Mouse (Mus musculus) limb, embryonic 13.5 days (tissue): ENCODE data around the gene Napa. TPM values are rescaled to one million over a fixed set of nuclear protein-coding genes. Genes with fewer than 3 reads are reported as not detected.

Source experiments
- ATAC-seq: fragments of 200-750 bp; cut with Nextera tagmentation; 2 replicates; pipeline ENCODE4 v1.8.0; 2017; ENCODE audit warnings: low read depth, moderate number of reproducible peaks, moderate TSS enrichment; ENCODE audit not compliant: low FRiP score
- H3K27ac ChIP-seq: fragments of 300-500 bp; sonication (generic); 2 replicates; pipeline ENCODE4 v1.5.1; 2015; ENCODE audit warnings: inconsistent platforms, mild to moderate bottlenecking, moderate library complexity
- H3K27me3 ChIP-seq: fragments of 300-500 bp; sonication (generic); 2 replicates; pipeline ENCODE4 v1.6.1; 2015; ENCODE audit warnings: mild to moderate bottlenecking, inconsistent platforms
- H3K36me3 ChIP-seq: fragments of 300-500 bp; sonication (generic); 2 replicates; pipeline ENCODE4 v1.6.1; 2015; ENCODE audit warnings: inconsistent platforms, mild to moderate bottlenecking, moderate library complexity
- H3K4me1 ChIP-seq: fragments of 300-500 bp; sonication (generic); 2 replicates; pipeline ENCODE4 v1.6.1; 2015; ENCODE audit warnings: inconsistent platforms
- H3K4me2 ChIP-seq: fragments of 300-500 bp; sonication (generic); replicated peaks from 2 replicates; pipeline ENCODE4 v1.6.1; 2015; ENCODE audit warnings: inconsistent platforms, mild to moderate bottlenecking, moderate library complexity
- H3K4me3 ChIP-seq: fragments of 300-500 bp; sonication (generic); 2 replicates; pipeline ENCODE4 v1.5.1; 2015; ENCODE audit warnings: moderate library complexity, mild to moderate bottlenecking, inconsistent platforms
- H3K9ac ChIP-seq: fragments of 300-500 bp; sonication (generic); 2 replicates; pipeline ENCODE4 v1.6.1; 2015; ENCODE audit warnings: mild to moderate bottlenecking, inconsistent platforms
- H3K9me3 ChIP-seq: fragments of 300-500 bp; sonication (generic); 2 replicates; pipeline ENCODE4 v1.6.1; 2016; ENCODE audit warnings: inconsistent platforms
- WGBS: fragments of 180-500 bp; shearing (Covaris S2); methylation state at CpG from one replicate; pipeline ENCODE4 v1.1.7; 2015; 5-methylcytosine and 5-hydroxymethylcytosine counted together
- polyA plus RNA-seq: library from polyadenylated mRNA; unstranded; fragments of >200 nt; fragmentation: Nextera tagmentation; extraction: Ambion mirVana; gene quantifications from 2 replicates; pipeline ENCODE4 v1.2.1, GENCODE M21; 2015

The Napa gene
- polyA plus RNA-seq, 1 experiment from 2014 or later, result 245 TPM

- ATAC-seq, result no peak
- Histone ChIP-seq H3K36me3 (peaks cover 47% of the 10 kb centered on the region), H3K9me3 (no peaks in the 10 kb centered on the region), H3K4me1 (peaks cover 22% of the 10 kb centered on the region), H3K4me3 (no peak overlapping the region), H3K27me3 (no peaks in the 10 kb centered on the region), H3K9ac (0 out of 2 replicates have a peak overlapping the region, but pooled peaks have one; percentile 8), H3K27ac (no peak overlapping the region), H3K4me2 (no peak overlapping the region)
- 76% methylated on average over 15 of the region's 15 CpGs for WGBS
Measured at GRCm38 (mm10) chr7:16101726-16102475, 3.6 kb downstream of the Napa start.

GRCm38 (mm10) chr7:16102686-16103226 is 4.5 kb downstream of the Napa start:
- no peak overlapping the region for H3K27ac ChIP-seq
- H3K9ac ChIP-seq, result peak overlapping the region; percentile 43; the same call in 1 of the 2 replicates
- H3K9me3 ChIP-seq, result no peaks in the 10 kb centered on the region
- no peak for ATAC-seq
- peaks cover 22% of the 10 kb centered on the region for H3K4me1 ChIP-seq
- H3K27me3 ChIP-seq, result no peaks in the 10 kb centered on the region
- no peak overlapping the region for H3K4me3 ChIP-seq
- WGBS, result 91% methylated on average over 5 of the region's 5 CpGs
- no peak overlapping the region for H3K4me2 ChIP-seq
- peaks cover 53% of the 10 kb centered on the region for H3K36me3 ChIP-seq

GRCm38 (mm10) chr7:16103760-16104159 is 5.5 kb downstream of the Napa start:
- no peak overlapping the region for H3K4me2 ChIP-seq
- no peak overlapping the region for H3K4me3 ChIP-seq
- H3K27ac ChIP-seq, result no peak overlapping the region
- ATAC-seq, result no peak
- peaks cover 63% of the 10 kb centered on the region for H3K36me3 ChIP-seq
- peaks cover 22% of the 10 kb centered on the region for H3K4me1 ChIP-seq
- H3K9ac ChIP-seq, result 0 out of 2 replicates have a peak overlapping the region, but pooled peaks have one; percentile 31
- WGBS, result 68% methylated on average over 6 of the region's 6 CpGs
- H3K9me3 ChIP-seq, result no peaks in the 10 kb centered on the region
- H3K27me3 ChIP-seq, result no peaks in the 10 kb centered on the region

GRCm38 (mm10) chr7:16104611-16105388 is 6.5 kb downstream of the Napa start:
- Histone ChIP-seq H3K27me3 (no peaks in the 10 kb centered on the region), H3K9me3 (no peaks in the 10 kb centered on the region), H3K27ac (no peak overlapping the region), H3K4me1 (peaks cover 13% of the 10 kb centered on the region), H3K36me3 (peaks cover 74% of the 10 kb centered on the region), H3K4me2 (no peak overlapping the region), H3K4me3 (no peak overlapping the region), H3K9ac (no peak overlapping the region)
- no peak for ATAC-seq
- WGBS, result 95% methylated on average over 7 of the region's 7 CpGs

GRCm38 (mm10) chr7:16108886-16109542 is 10.8 kb downstream of the Napa start:
- peaks cover 85% of the 10 kb centered on the region for H3K36me3 ChIP-seq

GRCm38 (mm10) chr7:16110158-16110557 is 11.9 kb downstream of the Napa start:
- H3K4me2 ChIP-seq, result no peak overlapping the region
- ATAC-seq, result no peak
- H3K9me3 ChIP-seq, result no peaks in the 10 kb centered on the region
- WGBS, result 92% methylated on average over 8 of the region's 8 CpGs
- no peak overlapping the region for H3K4me3 ChIP-seq
- no peaks in the 10 kb centered on the region for H3K4me1 ChIP-seq
- H3K27ac ChIP-seq, result no peak overlapping the region
- H3K9ac ChIP-seq, result no peak overlapping the region
- peaks cover 87% of the 10 kb centered on the region for H3K36me3 ChIP-seq
- H3K27me3 ChIP-seq, result no peaks in the 10 kb centered on the region

More at GRCm38 (mm10) chr7:16108886-16109542, 10.8 kb downstream of the Napa start:
- H3K4me2 ChIP-seq, result no peak overlapping the region
- no peak overlapping the region for H3K4me3 ChIP-seq
- ATAC-seq, result no peak
- 88% methylated on average over 9 of the region's 9 CpGs for whole genome bisulfite sequencing
- H3K27me3 ChIP-seq, result no peaks in the 10 kb centered on the region
- H3K9ac ChIP-seq, result no peak overlapping the region
- no peak overlapping the region for H3K27ac ChIP-seq
- H3K4me1 ChIP-seq, result no peaks in the 10 kb centered on the region
- no peaks in the 10 kb centered on the region for H3K9me3 ChIP-seq

GRCm38 (mm10) chr7:16111284-16112090 is 13.2 kb downstream of the Napa start:
- no peak overlapping the region for H3K9ac ChIP-seq
- no peak overlapping the region for H3K27ac ChIP-seq
- no peaks in the 10 kb centered on the region for H3K27me3 ChIP-seq
- H3K4me1 ChIP-seq, result no peaks in the 10 kb centered on the region
- peaks cover 93% of the 10 kb centered on the region for H3K36me3 ChIP-seq
- H3K4me2 ChIP-seq, result no peak overlapping the region
- H3K4me3 ChIP-seq, result no peak overlapping the region
- ATAC-seq, result no peak
- no peaks in the 10 kb centered on the region for H3K9me3 ChIP-seq
- WGBS, result 94% methylated on average over 7 of the region's 7 CpGs

GRCm38 (mm10) chr7:16116418-16116817 is 18.2 kb downstream of the Napa start:
- WGBS, result 92% methylated on average over 7 of the region's 7 CpGs
- ATAC-seq, result no peak
- Histone ChIP-seq H3K9me3 (no peaks in the 10 kb centered on the region), H3K4me2 (no peak overlapping the region), H3K27ac (no peak overlapping the region), H3K4me3 (no peak overlapping the region), H3K36me3 (peaks cover 66% of the 10 kb centered on the region), H3K4me1 (peaks cover 10% of the 10 kb centered on the region), H3K27me3 (no peaks in the 10 kb centered on the region), H3K9ac (no peak overlapping the region)

- Histone ChIP-seq H3K27me3 (no peaks in the 10 kb centered on the region), H3K4me1 (peaks cover 10% of the 10 kb centered on the region), H3K27ac (no peak overlapping the region), H3K36me3 (peaks cover 60% of the 10 kb centered on the region), H3K9me3 (no peaks in the 10 kb centered on the region), H3K4me2 (no peak overlapping the region), H3K4me3 (no peak overlapping the region), H3K9ac (no peak overlapping the region)
- 88% methylated on average over 3 of the region's 3 CpGs for WGBS
- ATAC-seq, result no peak
Measured at GRCm38 (mm10) chr7:16117100-16117499, 18.8 kb downstream of the Napa start.

GRCm38 (mm10) chr7:16119569-16120261 is 21.5 kb downstream of the Napa start, which contains the start of gene Kptn:
Gene Kptn, plus strand, starts transcription at chr7:16119895.
- H3K9me3 ChIP-seq, result no peaks in the 10 kb centered on the region
- peak within 1 kb of the TSS; percentile 84; the same call in 1 of the 2 replicates for H3K27ac ChIP-seq
- peaks cover 47% of the 10 kb centered on the region for H3K36me3 ChIP-seq
- peak; percentile 88 for ATAC-seq
- peak within 1 kb of the TSS; percentile 74 for H3K4me3 ChIP-seq
- under 1% methylated on average over 33 of the region's 33 CpGs for WGBS
- no peaks in the 10 kb centered on the region for H3K27me3 ChIP-seq
- peak within 1 kb of the TSS; percentile 68 for H3K4me2 ChIP-seq
- H3K4me1 ChIP-seq, result peaks cover 10% of the 10 kb centered on the region
- peak within 1 kb of the TSS; percentile 77 for H3K9ac ChIP-seq

GRCm38 (mm10) chr7:16120262-16120600 is 22.0 kb downstream of the Napa start:
- H3K9ac ChIP-seq, result peak overlapping the region; percentile 77
- H3K27me3 ChIP-seq, result no peaks in the 10 kb centered on the region
- peaks cover 10% of the 10 kb centered on the region for H3K4me1 ChIP-seq
- no peaks in the 10 kb centered on the region for H3K9me3 ChIP-seq
- peak overlapping the region; percentile 74 for H3K4me3 ChIP-seq
- 45% methylated on average over 9 of the region's 9 CpGs for WGBS
- H3K36me3 ChIP-seq, result peaks cover 46% of the 10 kb centered on the region
- H3K4me2 ChIP-seq, result peak overlapping the region; percentile 68
- ATAC-seq, result peak; percentile 13; the same call in 1 of the 2 replicates
- H3K27ac ChIP-seq, result no peak overlapping the region
